Mouse (Mus musculus): ENCODE data around the gene Cpm. TPM values are rescaled to one million over a fixed set of nuclear protein-coding genes. Genes with fewer than 3 reads are reported as not detected.
"Not testable (repeated sequence)": the region's sequence is repeated elsewhere in the genome, so short reads cannot be mapped to it uniquely, and the experiment has no call there.

Cpm gene
- total RNA-seq, 2 experiments from 2014 or later, result 5.7 to 5.9 TPM

DNA sequence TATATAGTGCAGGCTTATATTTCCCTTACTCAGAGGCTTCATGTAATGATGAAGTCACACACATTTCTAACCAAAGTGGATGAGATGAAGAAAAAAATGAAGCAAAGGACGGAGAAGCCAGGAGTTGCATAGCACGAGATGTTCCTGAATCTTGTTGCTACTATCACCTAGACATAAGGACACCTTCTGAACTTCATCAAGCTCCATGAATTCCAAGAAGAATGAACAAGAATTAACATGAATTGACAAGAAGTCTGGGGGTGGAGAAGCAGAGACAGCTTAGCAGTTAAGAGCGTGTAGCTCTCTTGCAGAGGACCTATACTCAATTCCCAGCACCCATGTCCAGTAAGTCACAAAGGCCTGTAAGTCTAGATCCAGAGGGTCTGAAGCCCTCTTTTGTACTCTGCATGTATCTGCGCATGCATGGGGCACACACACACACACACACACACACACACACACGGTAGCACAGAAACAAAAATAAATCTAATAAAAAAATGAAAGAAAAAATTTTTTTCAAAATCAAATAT lies 36.2 kb upstream of the Cpm start:
- intact Hi-C loops (cut with DNase I), result no loop called here
- no peak for DNase-seq

- no peak for DNase-seq
These were observed 35.4 kb upstream of the Cpm start for GRCm38 (mm10) chr10:117593857-117594256.

GRCm38 (mm10) chr10:117594291-117594850 lies 34.9 kb upstream of the Cpm start:
- DNase-seq, result no peak
- intact Hi-C loops (cut with DNase I), result no loop called here

More at GRCm38 (mm10) chr10:117593857-117594256, 35.4 kb upstream of the Cpm start:
- intact Hi-C loops (cut with DNase I), result no loop called here

GRCm38 (mm10) chr10:117594913-117595312 lies 34.4 kb upstream of the Cpm start:
- intact Hi-C loops (cut with DNase I), result no loop called here
- no peak for DNase-seq

- no peak for DNase-seq
These were observed 33.7 kb upstream of the Cpm start for GRCm38 (mm10) chr10:117595442-117596164.

DNA sequence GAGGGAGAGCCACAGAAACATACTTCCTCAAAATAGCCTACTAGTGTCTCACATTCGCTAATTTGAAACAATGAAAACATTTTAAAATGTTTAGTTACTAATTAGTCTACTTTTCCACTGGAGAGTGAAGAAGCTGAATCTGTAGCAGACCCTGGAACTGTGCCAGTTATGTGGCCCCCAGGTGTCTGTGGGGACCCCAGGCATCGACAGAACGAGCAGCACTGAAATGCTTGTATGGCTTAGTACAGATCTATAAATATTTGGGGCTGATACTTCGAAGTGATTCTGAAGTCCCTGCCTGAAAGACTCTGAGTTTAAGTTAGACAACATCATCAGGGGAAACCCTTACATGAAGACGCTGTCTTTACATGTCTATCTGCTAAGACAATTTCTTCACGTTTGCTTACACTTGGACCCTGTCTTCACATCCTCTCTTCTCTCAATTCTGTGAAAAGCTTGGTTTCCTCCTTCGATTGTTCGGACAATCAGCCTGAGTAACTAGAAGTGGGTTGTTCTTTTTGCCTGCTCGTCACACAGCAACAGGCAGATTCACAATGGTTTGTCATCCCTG lies 33.0 kb upstream of the Cpm start:
- DNase-seq, result no peak
- intact Hi-C loops (cut with DNase I), result no loop called here

More at GRCm38 (mm10) chr10:117595442-117596164, 33.7 kb upstream of the Cpm start:
- intact Hi-C loops (cut with DNase I), result no loop called here

DNA sequence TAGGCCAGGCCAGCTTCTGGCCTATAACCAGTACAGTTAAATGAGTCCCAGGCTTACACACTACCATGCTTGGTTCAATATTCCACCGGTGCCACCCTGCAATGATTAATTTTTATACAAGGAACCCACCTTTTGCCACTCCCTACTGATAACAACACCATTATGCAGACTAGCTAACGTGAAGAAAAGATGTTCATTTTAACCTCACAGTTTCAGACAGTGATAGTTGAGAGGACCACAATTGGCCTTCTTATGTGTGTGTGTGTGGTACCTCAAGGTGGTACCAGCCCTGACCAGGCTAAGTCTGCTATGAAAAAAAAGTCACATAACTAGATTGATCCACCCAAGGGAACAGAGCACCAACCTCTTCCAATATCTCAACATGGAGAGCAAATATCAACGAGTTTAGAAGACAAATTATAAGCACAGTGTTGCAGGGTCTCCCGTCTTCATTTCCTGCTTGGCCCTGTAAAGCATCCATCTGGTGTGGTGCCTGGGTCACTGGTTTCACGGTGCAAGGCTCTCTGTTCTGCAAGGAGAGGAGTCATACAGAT lies 32.5 kb upstream of the Cpm start:
- intact Hi-C loops (cut with DNase I), result no loop called here
- DNase-seq, result no peak

GRCm38 (mm10) chr10:117597371-117598265 lies 31.7 kb upstream of the Cpm start:
- intact Hi-C loops (cut with DNase I); DNase-seq: not testable (repeated sequence)

- no peak for DNase-seq
These were observed 30.9 kb upstream of the Cpm start for GRCm38 (mm10) chr10:117598266-117598950.

DNA sequence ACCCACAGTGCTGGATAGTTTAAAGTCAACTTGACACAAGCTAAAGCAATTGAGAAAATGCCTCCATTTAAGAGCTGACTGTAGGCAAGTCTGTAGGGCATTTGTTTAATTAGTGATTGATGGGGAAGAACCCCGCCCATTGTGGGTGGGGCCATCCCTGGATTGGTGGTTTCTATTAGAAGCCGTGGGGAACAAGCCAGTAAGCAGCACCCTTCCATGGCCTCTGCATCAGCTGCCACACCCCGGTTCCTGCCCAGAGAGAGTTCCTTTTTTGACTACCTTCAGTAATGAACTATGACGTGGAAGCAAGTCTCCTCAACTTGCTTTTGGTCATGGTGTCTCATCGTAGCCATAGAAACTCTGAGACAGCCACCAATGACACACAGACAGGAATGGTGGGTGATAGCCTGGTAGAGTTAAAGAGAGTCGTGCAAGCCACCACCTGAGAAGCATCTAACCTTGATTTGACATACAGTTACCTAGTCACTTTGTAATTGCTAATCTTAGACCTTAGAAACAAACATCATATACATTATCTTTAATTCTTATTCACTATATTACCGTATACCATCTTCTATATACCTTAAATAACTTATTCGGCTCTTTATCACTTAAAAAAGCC lies 30.2 kb upstream of the Cpm start:
- intact Hi-C loops (cut with DNase I), result not testable (repeated sequence)

More at GRCm38 (mm10) chr10:117598266-117598950, 30.9 kb upstream of the Cpm start:
- intact Hi-C loops (cut with DNase I), result no loop called here

GRCm38 (mm10) chr10:117601146-117602035 lies 27.9 kb upstream of the Cpm start:
- intact Hi-C loops (cut with DNase I), result no loop called here

More for the DNA sequence above, 30.2 kb upstream of the Cpm start:
- DNase-seq, result not testable (repeated sequence)

GRCm38 (mm10) chr10:117602325-117603129 lies 26.8 kb upstream of the Cpm start:
- intact Hi-C loops (cut with DNase I), result no loop called here
- DNase-seq, result no peak

More at GRCm38 (mm10) chr10:117601146-117602035, 27.9 kb upstream of the Cpm start:
- DNase-seq, result no peak

- DNase-seq, result no peak
- intact Hi-C loops (cut with DNase I), result no loop called here
These were observed 26.0 kb upstream of the Cpm start for GRCm38 (mm10) chr10:117603130-117603833.

DNA sequence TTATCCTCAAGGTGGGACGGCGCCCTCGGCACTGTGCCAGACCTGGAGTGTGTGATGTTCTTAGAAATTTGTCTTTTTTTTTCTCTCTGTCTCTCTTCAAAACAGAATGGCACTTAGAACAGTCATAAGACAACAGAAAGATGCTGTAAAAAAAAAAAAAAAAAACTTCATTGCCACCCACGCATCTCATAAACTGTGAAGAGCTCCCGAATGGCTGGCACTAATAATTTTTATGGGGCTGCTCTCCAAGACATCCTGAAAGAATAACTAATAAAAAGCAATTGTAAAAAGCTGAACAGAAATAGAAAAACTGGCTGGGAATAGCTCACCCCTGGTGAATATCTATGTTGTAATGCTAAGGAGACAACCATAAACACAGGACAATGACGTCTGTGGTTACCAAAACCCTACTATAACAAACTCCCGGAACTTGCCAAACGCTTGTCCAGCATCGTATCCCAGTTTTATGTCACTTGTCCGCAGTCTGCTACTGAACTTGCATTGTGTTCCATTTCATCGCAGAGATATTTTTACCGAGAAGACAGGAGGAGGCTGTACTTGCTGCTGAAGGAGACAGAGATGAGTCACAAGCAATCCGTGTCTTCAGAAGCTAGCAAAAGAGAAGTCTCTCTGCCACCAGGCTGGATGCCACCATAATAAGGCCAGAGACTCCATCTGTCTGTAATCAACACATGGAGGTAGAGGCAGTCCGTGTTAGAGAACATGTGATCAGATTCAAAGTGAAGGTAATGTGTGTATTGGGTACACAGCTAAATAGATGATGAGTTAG lies 25.3 kb upstream of the Cpm start:
- DNase-seq, result no peak
- intact Hi-C loops (cut with DNase I), result no loop called here

GRCm38 (mm10) chr10:117604624-117605282 lies 24.5 kb upstream of the Cpm start:
- no peak for DNase-seq
- intact Hi-C loops (cut with DNase I), result no loop called here

Data from heart, postnatal 10 days (tissue).